Mouse (Mus musculus) heart, postnatal 0 days (tissue): ENCODE measurements around the gene Aar2. TPM values are rescaled to one million over a fixed set of nuclear protein-coding genes. Genes with fewer than 3 reads are reported as not detected.

ENCODE experiments used
- ATAC-seq: fragments of 200-750 bp; cut with Nextera tagmentation; 2 replicates; pipeline ENCODE4 v1.8.0; 2017; ENCODE audit warnings: low read depth, moderate number of reproducible peaks, moderate library complexity; ENCODE audit not compliant: insufficient read depth
- DNase-seq: peaks from one replicate; pipeline ENCODE4 v3.0.0-alpha.2; 2016; ENCODE audit warnings: low spot score
- H3K27ac ChIP-seq: fragments of 300-500 bp; sonication (generic); 2 replicates; pipeline ENCODE4 v1.5.1; 2014; ENCODE audit warnings: low read depth, mild to moderate bottlenecking
- H3K27me3 ChIP-seq: fragments of 300-500 bp; sonication (generic); 2 replicates; pipeline ENCODE4 v1.6.1; 2014; ENCODE audit warnings: low read length, mixed read lengths; ENCODE audit not compliant: control insufficient read depth, insufficient read depth
- H3K36me3 ChIP-seq: fragments of 300-500 bp; sonication (generic); replicated peaks from 2 replicates; pipeline ENCODE4 v1.6.1; 2014; ENCODE audit warnings: low read length, mixed read lengths; ENCODE audit not compliant: control insufficient read depth, insufficient read depth
- H3K4me1 ChIP-seq: fragments of 300-500 bp; sonication (generic); 2 replicates; pipeline ENCODE4 v1.6.1; 2014; ENCODE audit warnings: antibody characterized with exemption; ENCODE audit not compliant: control insufficient read depth, insufficient read depth
- H3K4me2 ChIP-seq: fragments of 300-500 bp; sonication (generic); 2 replicates; pipeline ENCODE4 v1.6.1; 2014; ENCODE audit warnings: low read depth, mild to moderate bottlenecking, low read length, moderate library complexity
- H3K4me3 ChIP-seq: fragments of 300-500 bp; sonication (generic); 2 replicates; pipeline ENCODE4 v1.5.1; 2014; ENCODE audit warnings: low read depth, low read length
- H3K9ac ChIP-seq: fragments of 300-500 bp; sonication (generic); replicated peaks from 2 replicates; pipeline ENCODE4 v1.6.1; 2014; ENCODE audit warnings: low read depth, low read length, mixed read lengths
- H3K9me3 ChIP-seq: fragments of 300-500 bp; sonication (generic); replicated peaks from 2 replicates; pipeline ENCODE4 v1.6.1; 2016; ENCODE audit warnings: low read length; ENCODE audit not compliant: control insufficient read depth
- CTCF ChIP-seq: IDR thresholded peaks from 2 replicates; pipeline ENCODE4 v1.5.1; 2016; ENCODE audit warnings: antibody characterized with exemption, control low read depth, low read depth
- EP300 ChIP-seq: IDR thresholded peaks from 2 replicates; pipeline ENCODE4 v1.6.1; 2016; ENCODE audit warnings: antibody characterized with exemption, low read depth
- WGBS: fragments of 180-500 bp; shearing (Covaris S2); extraction: QIAGEN DNeasy Blood & Tissue Kit; methylation state at CpG from one replicate; pipeline ENCODE4 v1.1.7; 2014; 5-methylcytosine and 5-hydroxymethylcytosine counted together
- polyA plus RNA-seq: library from polyadenylated mRNA; unstranded; fragments of >200 nt; fragmentation: Nextera tagmentation; extraction: Ambion mirVana; gene quantifications from 2 replicates; pipeline ENCODE4 v1.2.1, GENCODE M21; 2015
- total RNA-seq: library from RNA; depleted of rRNA; stranded (reverse); fragments of >200 nt; gene quantifications from 2 replicates; pipeline ENCODE4 v1.2.3, GENCODE M21; 2014; ENCODE audit warnings: low replicate concordance

The Aar2 gene
- total and polyA plus RNA-seq, 2 experiments from 2014 or later = 19.4 to 36.2 TPM

GRCm38 (mm10) chr2:156543804-156544203 is 3.6 kb upstream of the Aar2 start:
- 73% methylated on average over 3 of the region's 3 CpGs for WGBS
- no peak for ATAC-seq

GRCm38 (mm10) chr2:156552421-156552820 is 5.0 kb downstream of the Aar2 start:
- DNase-seq (no peak), ATAC-seq (no peak)
- Histone ChIP-seq H3K9me3 (no peaks in the 10 kb centered on the region), H3K27ac (no peak overlapping the region), H3K9ac (no peak overlapping the region), H3K4me1 (peaks cover 7% of the 10 kb centered on the region; the same call in 1 of the 2 replicates), H3K4me3 (no peak overlapping the region), H3K4me2 (no peak overlapping the region), H3K36me3 (peaks cover 55% of the 10 kb centered on the region), H3K27me3 (no peaks in the 10 kb centered on the region)
- 91% methylated on average over 4 of the region's 4 CpGs for WGBS
- TF ChIP-seq EP300 (no peak), CTCF (no peak)

More at GRCm38 (mm10) chr2:156543804-156544203, 3.6 kb upstream of the Aar2 start:
- no peaks in the 10 kb centered on the region for H3K27me3 ChIP-seq
- H3K4me1 ChIP-seq = peaks cover 12% of the 10 kb centered on the region
- H3K9ac ChIP-seq = no peak overlapping the region
- H3K9me3 ChIP-seq = no peaks in the 10 kb centered on the region
- TF ChIP-seq EP300 (no peak), CTCF (no peak)
- H3K36me3 ChIP-seq = no peaks in the 10 kb centered on the region
- H3K4me3 ChIP-seq = no peak overlapping the region
- H3K4me2 ChIP-seq = no peak overlapping the region
- no peak for DNase-seq
- no peak overlapping the region for H3K27ac ChIP-seq

- Histone ChIP-seq H3K27ac (no peak overlapping the region), H3K27me3 (no peaks in the 10 kb centered on the region), H3K4me3 (no peak overlapping the region), H3K36me3 (peaks cover 46% of the 10 kb centered on the region), H3K9ac (no peak overlapping the region), H3K4me1 (no peaks in the 10 kb centered on the region), H3K9me3 (no peaks in the 10 kb centered on the region), H3K4me2 (no peak overlapping the region)
- no peak for ATAC-seq
- TF ChIP-seq EP300 (no peak), CTCF (no peak)
- WGBS = 23% methylated on average over 2 of the region's 2 CpGs
- DNase-seq = no peak
Measured at GRCm38 (mm10) chr2:156561808-156562207, 14.4 kb downstream of the Aar2 start.

GRCm38 (mm10) chr2:156563557-156563956 is 16.2 kb downstream of the Aar2 start:
- Histone ChIP-seq H3K4me1 (no peaks in the 10 kb centered on the region), H3K4me2 (no peak overlapping the region), H3K9ac (no peak overlapping the region), H3K27ac (no peak overlapping the region; the same call in 1 of the 2 replicates), H3K9me3 (no peaks in the 10 kb centered on the region), H3K4me3 (no peak overlapping the region), H3K27me3 (no peaks in the 10 kb centered on the region), H3K36me3 (peaks cover 46% of the 10 kb centered on the region)
- TF ChIP-seq CTCF (no peak), EP300 (no peak)
- no peak for DNase-seq
- 73% methylated on average over 5 of the region's 5 CpGs for WGBS
- no peak for ATAC-seq

DNA sequence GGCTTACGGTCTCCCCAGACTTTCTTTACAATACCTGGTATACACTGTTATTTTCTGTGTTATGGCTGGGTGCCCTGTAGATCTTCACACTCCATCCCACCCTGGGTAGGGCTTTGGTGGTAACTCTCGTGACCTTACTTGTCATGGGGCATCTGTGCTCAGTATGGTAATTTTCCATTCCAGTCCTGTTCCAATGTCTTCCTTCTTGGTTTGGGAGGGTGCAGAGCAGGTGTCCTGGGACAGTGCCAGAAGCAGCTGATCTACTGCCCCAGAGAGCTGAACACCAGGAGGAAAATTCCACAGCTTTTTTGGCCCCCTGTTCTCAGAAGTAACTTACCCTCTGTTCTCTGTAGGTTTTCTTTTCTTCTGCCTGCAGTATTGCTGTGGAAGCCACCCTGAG is 19.1 kb downstream of the Aar2 start:
- Histone ChIP-seq H3K4me2 (no peak overlapping the region), H3K9me3 (no peaks in the 10 kb centered on the region), H3K4me3 (no peak overlapping the region), H3K27me3 (no peaks in the 10 kb centered on the region), H3K36me3 (peaks cover 26% of the 10 kb centered on the region), H3K4me1 (no peaks in the 10 kb centered on the region), H3K27ac (no peak overlapping the region), H3K9ac (no peak overlapping the region)
- TF ChIP-seq EP300 (no peak), CTCF (no peak)
- DNase-seq (no peak), ATAC-seq (no peak)
- 73% methylated on average over 2 of the region's 2 CpGs for WGBS

GRCm38 (mm10) chr2:156568647-156569046 is 21.3 kb downstream of the Aar2 start:
- ATAC-seq (no peak), DNase-seq (no peak)
- H3K9ac ChIP-seq = no peak overlapping the region
- H3K4me1 ChIP-seq = no peaks in the 10 kb centered on the region
- H3K36me3 ChIP-seq = peaks cover 24% of the 10 kb centered on the region
- 85% methylated on average over 7 of the region's 7 CpGs for WGBS
- TF ChIP-seq CTCF (no peak), EP300 (no peak)
- no peak overlapping the region for H3K27ac ChIP-seq
- no peaks in the 10 kb centered on the region for H3K27me3 ChIP-seq
- no peaks in the 10 kb centered on the region for H3K9me3 ChIP-seq
- H3K4me2 ChIP-seq = no peak overlapping the region
- no peak overlapping the region for H3K4me3 ChIP-seq
